Mouse (Mus musculus) MEL (cell line): ENCODE data around the gene Gm28042.

Experiments
- BHLHE40 ChIP-seq: IDR thresholded peaks from 2 replicates; pipeline ENCODE4 v1.6.1; 2012; ENCODE audit warnings: low read depth, mild to moderate bottlenecking, inconsistent platforms, low read length, improper control_type of control experiment, borderline replicate concordance
- CHD1 ChIP-seq: IDR thresholded peaks from 2 replicates; pipeline ENCODE4 v1.6.1; 2012; ENCODE audit warnings: low read depth, mild to moderate bottlenecking, inconsistent platforms, low read length, improper control_type of control experiment
- NELFE ChIP-seq: IDR thresholded peaks from 2 replicates; pipeline ENCODE4 v1.6.1; 2011; ENCODE audit warnings: low read depth, low read length, improper control_type of control experiment
- POLR2A ChIP-seq, 2 experiments: IDR thresholded peaks; 2 replicates each; pipeline ENCODE4 v1.6.1; 2011 to 2012; ENCODE audit warnings: low read length in 2 of 2, mild to moderate bottlenecking in 2 of 2, control low read depth in 1 of 2, improper control_type of control experiment in 1 of 2, low read depth in 1 of 2, moderate library complexity in 1 of 2; ENCODE audit not compliant: control insufficient read depth in 1 of 2, insufficient read depth in 1 of 2, poor library complexity in 1 of 2
- TAL1 ChIP-seq: IDR thresholded peaks from 2 replicates; pipeline ENCODE4 v1.6.1; 2012; ENCODE audit warnings: mild to moderate bottlenecking, inconsistent platforms, low read length, moderate library complexity, mixed read lengths

GRCm38 (mm10) chr2:119997354-119997753 lies 29.9 kb upstream of the Gm28042 start:
- TF ChIP-seq BHLHE40 = no peak
- no peak for TF ChIP-seq POLR2A (IDR thresholded peaks at IDR 0.05; ENCODE audit: control insufficient read depth in 1 of 2, insufficient read depth in 1 of 2, low read depth in 1 of 2, low read length in 2 of 2, poor library complexity in 1 of 2)
- no peak for TF ChIP-seq CHD1
- TF ChIP-seq NELFE = no peak
- no peak for TF ChIP-seq TAL1
